Mouse (Mus musculus): ENCODE measurements around the gene Gm38392. TPM values are rescaled to one million over a fixed set of nuclear protein-coding genes. Genes with fewer than 3 reads are reported as not detected.
"Not testable (repeated sequence)": the region's sequence is repeated elsewhere in the genome, so short reads cannot be mapped to it uniquely, and the experiment has no call there.

The Gm38392 gene
- total RNA-seq (2021): 1 to 10 TPM in 1 of 2 experiments, under 1 TPM in 1; 0.99 to 1.5 TPM
- long read RNA-seq, experiment 1, partial matches to known transcripts: 3 of 3 reads
- long read RNA-seq, experiment 1, other reads (novel, unspliced or antisense): 0 of 3 reads
- long read RNA-seq, experiment 2, partial matches to known transcripts: 1 of 2 reads
- long read RNA-seq, experiment 2, other reads (novel, unspliced or antisense): 1 of 2 reads

DNA sequence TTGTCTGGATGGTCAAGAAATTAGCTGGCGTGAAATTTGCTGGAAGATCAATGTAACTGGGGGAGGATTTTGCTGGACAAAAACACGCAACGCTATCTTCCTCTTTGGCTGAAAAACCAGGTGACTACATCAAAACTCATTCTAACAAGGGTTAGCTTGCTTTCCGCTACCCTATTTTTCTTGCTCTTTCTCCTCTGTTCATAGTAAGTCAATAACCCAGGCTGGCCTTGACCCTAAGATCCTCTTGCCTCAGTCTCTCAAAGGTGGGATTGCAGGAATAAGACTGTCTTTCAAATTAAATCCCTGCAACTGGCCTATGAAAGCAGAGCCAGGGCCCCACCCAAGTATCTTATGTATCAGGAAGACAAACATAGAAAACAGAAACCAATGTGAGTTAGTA, at the start of gene Gm38392:
Gene Gm38392, minus strand, starts transcription at position 101 of the 400 bp plus-strand sequence.
- no peak for DNase-seq

DNA sequence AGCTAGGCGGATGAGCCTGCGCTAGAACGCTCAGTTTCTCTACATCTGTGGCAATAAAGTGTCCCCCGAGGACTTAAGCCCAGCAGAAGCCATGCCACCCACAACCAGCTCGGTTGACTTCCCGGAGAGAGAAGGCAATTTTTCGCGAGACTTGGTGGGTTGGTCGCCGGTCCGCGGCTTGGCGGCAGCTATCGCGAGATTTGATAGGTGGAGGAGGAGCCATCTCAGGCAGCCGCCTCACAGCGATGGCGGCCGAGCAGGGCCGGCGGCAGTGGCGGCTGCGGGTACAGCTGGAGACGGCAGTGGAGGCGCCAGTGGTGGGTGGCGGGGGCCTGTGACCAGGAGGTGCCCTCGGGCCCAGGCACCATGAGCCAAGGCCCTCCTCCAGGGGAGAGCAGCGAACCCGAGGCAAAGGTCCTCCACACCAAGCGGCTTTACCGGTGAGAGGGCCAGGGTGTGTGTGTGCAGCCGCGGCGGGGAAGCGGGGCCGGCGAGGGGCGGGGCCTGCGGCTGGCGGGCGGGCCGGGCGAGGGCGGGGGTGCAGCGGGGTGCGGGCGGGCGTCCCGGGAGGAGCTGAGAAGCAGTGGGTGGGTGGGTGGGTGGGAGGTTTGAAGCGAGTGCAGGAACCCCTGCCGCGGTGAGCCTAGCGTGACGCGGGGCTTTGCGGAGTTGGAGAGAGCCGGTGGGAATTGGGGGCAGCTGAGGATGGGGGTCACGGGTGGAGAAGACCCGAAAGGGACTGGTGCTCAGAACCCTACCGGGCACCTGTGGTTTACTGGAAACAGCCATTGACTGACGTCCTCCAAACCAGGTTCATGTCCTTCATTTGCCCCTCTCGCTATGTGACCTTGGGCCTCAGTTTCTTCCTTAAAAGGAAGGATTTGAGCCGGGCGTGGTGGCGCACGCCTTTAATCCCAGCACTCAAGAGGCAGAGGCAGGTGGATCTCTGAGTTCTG, 49.3 kb upstream of the Gm38392 start, which contains the start of the genes Tmem79 and Smg5:
Gene Tmem79, minus strand, starts transcription at position 91 of the 956 bp plus-strand sequence.
Gene Smg5, plus strand, starts transcription at position 203 of the 956 bp plus-strand sequence.
- DNase-seq: peak; percentile 97

DNA sequence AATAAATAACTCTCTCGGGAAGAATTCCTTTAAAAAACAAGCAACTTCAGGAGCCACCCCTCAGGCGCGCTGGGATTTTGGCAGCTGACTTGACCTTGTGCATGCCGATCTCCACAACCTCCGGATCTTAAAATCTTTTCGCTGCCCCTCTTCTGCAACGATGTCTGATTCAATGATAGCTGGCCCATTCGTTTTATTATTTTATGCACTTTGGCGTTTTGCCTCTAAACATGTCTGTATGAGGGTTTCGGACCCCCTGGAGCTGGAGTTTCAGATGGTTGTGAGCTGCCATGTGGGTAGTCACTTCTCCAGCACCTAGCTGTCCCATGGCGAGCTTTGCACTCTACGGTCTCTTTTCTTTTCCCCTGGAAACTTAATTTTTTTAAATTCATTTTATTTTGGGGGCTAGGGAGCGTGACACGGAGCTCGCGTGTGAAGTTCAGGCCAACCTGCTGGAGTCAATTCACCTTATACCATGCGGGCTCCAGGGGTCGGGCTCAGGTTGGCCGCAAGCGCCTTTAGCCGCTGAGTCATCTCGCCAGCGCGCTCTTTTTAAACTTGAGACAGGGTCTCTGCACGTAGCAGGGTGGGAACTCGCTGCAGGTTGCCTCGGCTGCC, 48.5 kb upstream of the Gm38392 start:
- DNase-seq: peak; percentile 35 to 55

DNA sequence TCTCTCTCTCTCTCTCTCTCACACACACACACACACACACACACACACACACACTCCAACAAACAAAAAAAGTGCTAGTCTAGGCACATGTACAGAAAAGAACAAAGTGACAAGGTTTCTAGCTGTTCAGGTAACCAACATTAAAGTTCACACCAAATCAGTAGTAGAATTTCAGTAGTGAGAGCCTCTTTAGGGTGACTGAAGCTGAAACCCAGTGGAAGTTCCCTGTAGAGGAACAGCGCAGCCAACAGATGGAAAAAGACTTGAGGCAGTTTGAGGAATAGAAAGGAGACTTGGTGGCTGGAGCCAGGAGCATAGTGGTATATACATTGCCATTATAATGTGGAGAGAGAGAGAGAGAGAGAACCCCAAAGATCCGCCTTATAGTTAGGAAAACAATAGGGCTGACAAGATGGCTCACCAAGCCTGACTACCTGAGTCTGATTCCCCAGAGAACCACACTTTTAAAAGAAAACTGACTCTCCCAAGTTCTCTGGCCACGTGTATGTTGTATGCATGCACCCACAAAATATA, 48.0 kb upstream of the Gm38392 start:
- DNase-seq: no peak

DNA sequence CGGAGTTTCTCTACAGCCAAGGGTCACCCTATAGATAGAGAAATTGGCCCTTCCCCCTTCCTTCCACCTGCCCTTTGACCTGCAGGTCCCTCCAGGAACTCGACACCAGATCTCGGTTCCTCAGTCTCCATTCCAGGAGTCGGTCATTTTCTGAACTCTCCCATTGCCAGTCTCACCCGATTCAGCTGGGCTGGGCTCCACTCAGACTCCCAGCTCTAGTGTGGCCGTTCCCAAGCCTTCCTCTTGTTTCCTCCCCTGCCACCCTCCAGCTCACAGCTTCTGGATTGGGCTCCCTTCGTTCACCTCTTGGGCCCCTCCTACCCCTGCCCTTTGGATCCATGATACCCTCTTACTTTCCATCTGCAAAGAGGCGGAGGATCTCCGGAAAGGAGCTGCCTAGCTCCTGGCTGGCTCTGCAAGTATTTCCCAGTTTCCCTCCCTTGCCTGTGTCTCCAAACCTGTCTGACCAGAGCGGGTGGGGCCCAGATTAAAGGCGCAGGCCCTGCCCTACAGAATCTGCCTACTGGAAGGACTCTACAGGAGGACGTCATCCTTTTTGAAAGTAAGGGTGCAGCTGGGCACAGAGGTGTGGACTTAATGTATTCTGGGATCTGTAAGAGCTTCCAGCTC, 47.1 kb upstream of the Gm38392 start:
- DNase-seq: no peak

- DNase-seq: peak; percentile 57 to 77
These were observed 44.3 kb upstream of the Gm38392 start for GRCm38 (mm10) chr3:88331282-88331681.

GRCm38 (mm10) chr3:88328956-88329355, 41.9 kb upstream of the Gm38392 start:
- no peak for DNase-seq

DNA sequence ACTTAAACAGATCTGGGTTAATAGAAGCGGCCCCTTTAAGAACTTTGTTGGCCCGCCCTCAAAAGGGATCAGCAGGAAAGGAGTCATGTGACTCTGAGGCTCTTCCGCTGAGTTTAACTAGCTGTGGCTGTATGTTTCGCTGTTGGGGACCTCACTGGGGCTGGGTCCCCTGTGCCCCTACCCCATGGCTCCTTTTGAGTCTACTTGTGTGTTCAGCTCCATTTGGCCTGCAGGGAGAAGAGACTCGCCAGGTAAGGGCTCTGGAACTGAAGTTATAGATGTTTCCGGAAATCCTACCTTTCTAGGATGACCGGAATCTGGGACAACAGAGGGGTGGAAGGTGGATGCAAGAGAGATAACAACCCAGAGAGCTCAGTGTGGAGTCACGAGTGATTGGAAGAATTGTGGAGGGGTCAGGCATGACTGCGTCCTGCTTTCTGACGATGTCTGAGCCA, 38.0 kb upstream of the Gm38392 start, which contains the start of gene Glmp:
Gene Glmp, plus strand, starts transcription at position 73 of the 455 bp plus-strand sequence.
- peak; percentile 62 to 74 for DNase-seq

- DNase-seq: no peak
These were observed 12.2 kb upstream of the Gm38392 start for GRCm38 (mm10) chr3:88299172-88299571.

- DNase-seq: no peak
These were observed 10.4 kb upstream of the Gm38392 start for GRCm38 (mm10) chr3:88297321-88297851.

DNA sequence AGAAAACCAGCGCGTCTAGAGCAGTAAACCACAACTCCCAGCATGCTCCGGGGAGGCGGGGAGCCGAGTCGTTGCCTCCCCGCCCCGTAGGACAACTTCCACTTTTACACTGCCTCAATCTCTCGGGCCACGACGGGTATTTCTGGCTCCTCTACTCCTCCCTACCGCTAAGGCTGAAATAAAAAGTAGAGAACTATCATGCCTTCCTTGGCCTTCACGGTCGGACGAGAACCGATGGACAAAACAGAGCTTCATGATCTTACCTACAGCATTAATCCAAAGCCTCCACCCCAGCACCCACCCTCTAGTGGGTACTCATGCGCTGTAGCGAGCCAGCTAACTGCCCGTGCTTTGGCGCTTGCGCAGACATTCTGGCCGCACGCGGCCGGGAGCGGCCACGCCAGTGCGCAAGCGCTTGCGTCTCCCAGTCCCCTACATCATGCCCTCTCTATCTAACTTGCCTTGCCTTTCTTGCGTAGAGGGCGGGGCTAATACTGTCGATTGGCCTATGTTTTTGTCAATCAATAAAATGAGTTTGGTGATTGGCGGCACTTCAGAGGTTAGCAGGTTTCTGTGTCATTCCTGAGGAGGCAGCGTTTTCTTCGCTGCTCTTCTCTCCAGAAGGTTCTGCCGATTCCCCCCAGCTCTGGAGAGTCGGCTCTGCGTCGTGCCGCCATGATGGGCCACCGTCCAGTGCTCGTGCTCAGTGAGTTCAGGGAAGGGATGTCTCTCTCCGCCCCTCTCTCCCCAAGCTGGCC, 9.7 kb upstream of the Gm38392 start, which contains the start of the genes Tsacc and Cct3:
Gene Tsacc, minus strand, starts transcription at position 439 of the 758 bp plus-strand sequence.
Gene Cct3, plus strand, starts transcription at position 556 of the 758 bp plus-strand sequence.
- peak; percentile 96 for DNase-seq

DNA sequence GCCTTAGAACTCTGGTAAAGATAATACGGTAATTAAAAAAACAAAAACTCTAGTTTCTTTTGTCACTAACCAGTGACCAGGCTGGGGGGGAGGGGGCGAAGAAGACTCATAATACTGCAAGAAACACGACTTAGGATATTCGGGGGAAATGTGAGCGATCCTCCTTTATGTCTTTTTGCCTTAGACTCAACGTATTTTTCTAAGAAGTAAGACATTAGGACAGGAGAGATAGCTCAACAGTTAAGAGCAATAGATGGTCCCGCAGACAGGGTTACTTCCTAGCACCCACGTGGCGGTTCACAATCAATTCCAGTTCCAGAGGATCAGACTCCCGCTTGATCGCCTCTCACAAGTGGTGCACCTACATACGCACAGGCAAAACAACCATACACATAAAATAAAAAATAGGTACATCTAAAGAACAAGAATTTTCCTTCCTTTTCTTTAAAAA, 9.1 kb upstream of the Gm38392 start:
- no peak for DNase-seq

- DNase-seq: not testable (repeated sequence)
These were observed 8.3 kb upstream of the Gm38392 start for GRCm38 (mm10) chr3:88295272-88295671.

- DNase-seq: peak; percentile 32 to 56
These were observed 5.0 kb upstream of the Gm38392 start for GRCm38 (mm10) chr3:88291970-88292369.

GRCm38 (mm10) chr3:88288133-88288713, 1.2 kb upstream of the Gm38392 start:
- DNase-seq: not testable (repeated sequence)

DNA sequence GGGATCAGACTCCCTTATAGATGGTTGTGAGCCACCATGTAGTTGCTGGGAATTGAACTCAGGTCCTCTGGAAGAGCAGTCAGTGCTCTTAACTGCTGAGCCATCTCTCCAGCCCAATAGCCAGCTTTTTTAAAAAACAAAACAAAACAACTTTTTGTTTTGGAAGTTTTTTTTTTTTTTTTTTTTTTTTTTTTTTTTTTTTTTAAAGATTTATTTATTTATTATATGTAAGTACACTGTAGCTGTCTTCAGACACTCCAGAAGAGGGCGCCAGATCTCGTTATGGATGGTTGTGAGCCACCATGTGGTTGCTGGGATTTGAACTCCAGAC, 1.5 kb downstream of the Gm38392 start:
- DNase-seq: not testable (repeated sequence)

DNA sequence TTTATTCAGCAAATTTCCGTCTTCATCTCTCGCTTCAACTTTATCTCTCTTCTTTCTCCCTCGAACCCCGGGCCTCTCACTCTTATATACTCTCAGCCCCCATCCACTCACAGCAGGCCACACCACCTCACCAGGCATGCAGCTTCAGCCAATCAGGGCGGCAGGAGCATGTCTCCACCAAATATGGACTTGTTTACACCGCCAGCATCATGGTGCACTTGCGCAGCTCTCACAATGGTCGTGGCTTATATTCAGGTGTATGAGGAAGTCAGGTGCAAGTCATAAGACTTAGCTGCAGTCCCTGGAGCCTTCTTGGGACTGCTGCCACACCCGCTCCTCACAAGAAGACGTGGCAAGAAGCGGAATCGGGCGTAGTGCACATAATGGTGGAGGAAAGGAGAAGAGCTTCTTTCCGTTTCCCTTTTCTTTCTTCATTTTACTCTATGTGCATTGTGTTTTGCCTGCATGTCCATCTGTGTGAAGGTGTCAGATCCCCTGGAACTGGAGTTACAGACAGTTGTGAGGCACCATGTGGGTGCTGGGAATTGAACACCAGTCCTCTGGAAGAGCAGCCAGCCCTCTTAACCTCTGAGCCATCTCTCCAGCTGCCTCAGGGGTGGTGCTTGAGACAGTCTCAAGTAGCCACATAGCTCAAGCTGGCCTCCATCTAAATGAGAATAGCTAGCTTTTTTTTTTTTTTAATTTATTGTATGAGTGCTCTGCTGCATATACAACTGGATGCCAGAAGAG, 2.0 kb downstream of the Gm38392 start:
- DNase-seq: not testable (repeated sequence)

DNA sequence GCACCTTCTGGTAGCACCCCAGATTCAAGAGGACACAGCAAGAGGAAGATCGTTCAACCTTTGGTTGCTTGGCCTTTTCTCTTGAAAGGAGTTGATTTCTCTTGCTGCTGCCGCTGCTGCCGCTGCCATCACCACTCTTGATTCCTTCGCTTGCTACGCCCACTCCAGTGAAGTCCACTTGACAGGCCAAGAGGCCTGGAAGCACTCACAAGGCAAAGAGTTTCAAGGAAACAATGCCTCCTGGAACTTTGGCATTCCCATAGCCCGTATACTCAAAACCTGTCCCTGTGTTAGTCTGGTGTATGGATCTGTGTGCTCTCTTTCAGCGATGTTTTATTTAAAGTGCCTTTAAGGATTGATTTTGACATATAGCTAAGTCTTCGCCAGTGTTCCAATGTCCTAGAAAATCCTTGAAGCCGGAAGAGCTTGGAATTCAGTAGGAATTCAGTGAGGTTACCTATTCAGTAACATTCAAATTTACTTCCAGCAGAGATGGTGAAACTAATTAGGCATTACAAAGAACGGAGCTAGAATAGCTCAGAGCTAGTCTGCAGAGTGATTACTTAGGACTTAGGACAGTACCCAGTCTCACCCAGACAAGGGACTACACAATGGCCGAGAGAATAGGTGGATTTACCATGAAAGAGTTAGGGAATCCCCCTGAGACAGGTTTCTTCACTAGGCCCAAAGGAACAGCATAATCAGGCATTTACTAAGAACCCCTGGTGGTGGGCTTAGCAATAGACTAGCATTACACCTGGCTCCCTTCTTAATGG, 5.7 kb downstream of the Gm38392 start:
- DNase-seq: not testable (repeated sequence)

Measured in adrenal gland, postnatal 36 days (tissue).